Mouse (Mus musculus): ENCODE data around the gene Gnai3. TPM values are rescaled to one million over a fixed set of nuclear protein-coding genes. Genes with fewer than 3 reads are reported as not detected.

Gnai3 gene
- polyA plus RNA-seq, 1 experiment from 2014 or later: 148 TPM

GRCm38 (mm10) chr3:108178756-108179715 lies 33.1 kb upstream of the Gnai3 start:
- WGBS: 81% methylated on average over 7 of the region's 7 CpGs
- Histone ChIP-seq H3K4me2 (replicated peaks) (no peak overlapping the region), H3K4me3 (replicated peaks) (no peak overlapping the region), H3K9ac (replicated peaks) (no peak overlapping the region), H3K27ac (no peak overlapping the region), H3K27me3 (no peaks in the 10 kb centered on the region), H3K4me1 (replicated peaks) (peaks cover 18% of the 10 kb centered on the region), H3K9me3 (no peaks in the 10 kb centered on the region), H3K36me3 (no peaks in the 10 kb centered on the region)
- ATAC-seq: no peak

GRCm38 (mm10) chr3:108174672-108175531 lies 29.0 kb upstream of the Gnai3 start:
- peaks cover 20% of the 10 kb centered on the region for H3K4me1 ChIP-seq (replicated peaks)
- ATAC-seq: peak; percentile 90
- no peaks in the 10 kb centered on the region for H3K27me3 ChIP-seq
- H3K4me3 ChIP-seq (replicated peaks): no peak overlapping the region
- H3K9ac ChIP-seq (replicated peaks): 0 out of 2 replicates have a peak overlapping the region, but pooled peaks have one; percentile 19
- H3K27ac ChIP-seq: peak overlapping the region; percentile 89
- 21% methylated on average over 14 of the region's 14 CpGs for WGBS
- H3K4me2 ChIP-seq (replicated peaks): peak overlapping the region; percentile 37
- no peaks in the 10 kb centered on the region for H3K9me3 ChIP-seq
- no peaks in the 10 kb centered on the region for H3K36me3 ChIP-seq

GRCm38 (mm10) chr3:108169199-108169598 lies 23.3 kb upstream of the Gnai3 start:
- H3K9ac ChIP-seq (replicated peaks): no peak overlapping the region
- H3K9me3 ChIP-seq: no peaks in the 10 kb centered on the region
- no peaks in the 10 kb centered on the region for H3K36me3 ChIP-seq
- ATAC-seq: no peak
- no peak overlapping the region for H3K27ac ChIP-seq
- no peak overlapping the region for H3K4me3 ChIP-seq (replicated peaks)
- H3K4me2 ChIP-seq (replicated peaks): no peak overlapping the region
- WGBS: 28% methylated on average over 3 of the region's 3 CpGs
- peaks cover 51% of the 10 kb centered on the region for H3K4me1 ChIP-seq (replicated peaks)
- H3K27me3 ChIP-seq: no peaks in the 10 kb centered on the region

- 45% methylated on average over 14 of the region's 14 CpGs for WGBS
- H3K4me1 ChIP-seq (replicated peaks): peaks cover 47% of the 10 kb centered on the region
- no peak overlapping the region for H3K4me2 ChIP-seq (replicated peaks)
- H3K4me3 ChIP-seq (replicated peaks): no peak overlapping the region
- no peaks in the 10 kb centered on the region for H3K27me3 ChIP-seq
- H3K9ac ChIP-seq (replicated peaks): no peak overlapping the region
- peak overlapping the region; percentile 79 for H3K27ac ChIP-seq
- no peaks in the 10 kb centered on the region for H3K9me3 ChIP-seq
- ATAC-seq: no peak
- no peaks in the 10 kb centered on the region for H3K36me3 ChIP-seq
Observed at GRCm38 (mm10) chr3:108167499-108167898, 21.6 kb upstream of the Gnai3 start.

- ATAC-seq: peak; percentile 61
- Histone ChIP-seq H3K36me3 (no peaks in the 10 kb centered on the region), H3K27me3 (no peaks in the 10 kb centered on the region), H3K27ac (peak overlapping the region; percentile 79), H3K4me2 (replicated peaks) (0 out of 2 replicates have a peak overlapping the region, but pooled peaks have one; percentile 4), H3K9me3 (no peaks in the 10 kb centered on the region), H3K4me1 (replicated peaks) (peaks cover 47% of the 10 kb centered on the region), H3K9ac (replicated peaks) (no peak overlapping the region), H3K4me3 (replicated peaks) (no peak overlapping the region)
- WGBS: 2% methylated on average over 9 of the region's 11 CpGs
Observed at GRCm38 (mm10) chr3:108166486-108167211, 20.7 kb upstream of the Gnai3 start.

- peak; percentile 19; the same call in 1 of the 2 replicates for ATAC-seq
- WGBS: 27% methylated on average over 10 of the region's 10 CpGs
- Histone ChIP-seq H3K27ac (peak overlapping the region; percentile 79), H3K4me2 (replicated peaks) (no peak overlapping the region; the same call in 1 of the 2 replicates), H3K36me3 (no peaks in the 10 kb centered on the region), H3K27me3 (no peaks in the 10 kb centered on the region), H3K9ac (replicated peaks) (peak overlapping the region; percentile 39; the same call in 1 of the 2 replicates), H3K4me1 (replicated peaks) (peaks cover 47% of the 10 kb centered on the region), H3K9me3 (no peaks in the 10 kb centered on the region), H3K4me3 (replicated peaks) (no peak overlapping the region)
Observed at GRCm38 (mm10) chr3:108165532-108166315, 19.8 kb upstream of the Gnai3 start.

- peak; percentile 72 for ATAC-seq
- Histone ChIP-seq H3K4me1 (replicated peaks) (peaks cover 47% of the 10 kb centered on the region), H3K9ac (replicated peaks) (no peak overlapping the region), H3K4me3 (replicated peaks) (peak overlapping the region; percentile 14), H3K36me3 (no peaks in the 10 kb centered on the region), H3K4me2 (replicated peaks) (peak overlapping the region; percentile 48), H3K9me3 (no peaks in the 10 kb centered on the region), H3K27me3 (no peaks in the 10 kb centered on the region), H3K27ac (peak overlapping the region; percentile 36)
- WGBS: 21% methylated on average over 9 of the region's 9 CpGs
Observed at GRCm38 (mm10) chr3:108164807-108165206, 18.9 kb upstream of the Gnai3 start.

GRCm38 (mm10) chr3:108164091-108164490 lies 18.1 kb upstream of the Gnai3 start:
- Histone ChIP-seq H3K27ac (no peak overlapping the region), H3K9me3 (no peaks in the 10 kb centered on the region), H3K27me3 (no peaks in the 10 kb centered on the region), H3K36me3 (no peaks in the 10 kb centered on the region), H3K4me3 (replicated peaks) (no peak overlapping the region), H3K4me2 (replicated peaks) (no peak overlapping the region), H3K9ac (replicated peaks) (no peak overlapping the region), H3K4me1 (replicated peaks) (peaks cover 47% of the 10 kb centered on the region)
- ATAC-seq: no peak
- 73% methylated on average over 5 of the region's 5 CpGs for WGBS

- Histone ChIP-seq H3K27me3 (no peaks in the 10 kb centered on the region), H3K27ac (peak overlapping the region; percentile 80), H3K36me3 (no peaks in the 10 kb centered on the region), H3K4me1 (replicated peaks) (peaks cover 19% of the 10 kb centered on the region), H3K9me3 (no peaks in the 10 kb centered on the region), H3K4me2 (replicated peaks) (no peak overlapping the region), H3K4me3 (replicated peaks) (no peak overlapping the region), H3K9ac (replicated peaks) (0 out of 2 replicates have a peak overlapping the region, but pooled peaks have one; percentile 30)
- WGBS: 40% methylated on average over 9 of the region's 9 CpGs
- peak; percentile 67 for ATAC-seq
Observed at GRCm38 (mm10) chr3:108158383-108159037, 12.6 kb upstream of the Gnai3 start.

GRCm38 (mm10) chr3:108154656-108155055 lies 8.7 kb upstream of the Gnai3 start, which contains the start of gene Gpr61:
Gpr61 (minus strand) TSS chr3:108154882.
- peaks cover 19% of the 10 kb centered on the region for H3K4me1 ChIP-seq (replicated peaks)
- peak within 1 kb of the TSS; percentile 25 for H3K4me3 ChIP-seq (replicated peaks)
- peak; percentile 34; the same call in 1 of the 2 replicates for ATAC-seq
- H3K4me2 ChIP-seq (replicated peaks): peak within 1 kb of the TSS; percentile 33
- 42% methylated on average over 4 of the region's 4 CpGs for WGBS
- peak within 1 kb of the TSS; percentile 57; the same call in 1 of the 2 replicates for H3K9ac ChIP-seq (replicated peaks)
- H3K27ac ChIP-seq: no peak within 1 kb of the TSS
- no peaks in the 10 kb centered on the region for H3K27me3 ChIP-seq
- no peaks in the 10 kb centered on the region for H3K36me3 ChIP-seq
- no peaks in the 10 kb centered on the region for H3K9me3 ChIP-seq
